Mouse (Mus musculus): ENCODE measurements around the gene Foxr2.

DNA sequence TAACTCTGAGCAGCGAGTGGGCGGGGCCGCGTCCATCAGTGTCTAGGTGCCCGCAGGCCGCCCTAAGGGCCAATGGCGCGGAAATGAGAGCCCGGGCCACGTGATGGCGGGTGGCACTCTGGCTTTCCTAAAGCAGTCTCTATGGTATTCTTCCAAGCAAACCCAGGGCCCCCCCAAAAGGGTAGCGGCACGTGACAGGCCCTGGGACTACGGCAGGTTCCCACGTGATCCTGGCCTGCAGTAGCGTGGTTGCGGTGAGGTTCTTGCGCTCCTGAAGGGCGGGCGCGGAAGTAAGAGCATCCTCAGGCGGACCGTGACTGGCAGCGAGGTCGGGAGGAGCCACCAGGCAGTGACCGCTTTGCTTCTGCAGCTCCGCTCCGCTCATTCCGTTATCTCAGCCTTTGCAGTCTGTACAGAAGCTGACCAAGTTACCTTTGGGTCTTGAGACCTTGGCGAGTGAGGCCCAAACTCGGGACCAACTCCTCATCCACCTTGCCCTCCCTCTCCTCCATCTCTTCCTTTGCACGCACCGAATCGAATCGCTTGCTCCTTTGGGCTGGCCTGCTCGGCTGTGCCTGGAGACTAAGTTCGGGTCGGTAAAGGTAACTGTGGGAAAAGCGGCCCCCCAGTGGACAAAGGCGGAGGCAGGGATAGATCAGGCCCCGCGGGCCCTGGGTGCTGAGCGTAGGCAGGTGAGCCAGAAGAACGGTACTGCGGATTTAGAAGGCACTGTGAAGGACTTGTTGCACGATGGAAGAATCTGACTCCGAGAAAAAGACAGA lies 21.3 kb downstream of the Foxr2 start, which contains the start of gene Rragb:
- TF ChIP-seq HCFC1 (IDR thresholded peaks at IDR 0.05; ENCODE audit: borderline replicate concordance, insufficient read depth, low read length): no peak
- no peak for TF ChIP-seq MAFK (IDR thresholded peaks at IDR 0.05; ENCODE audit: insufficient read depth, low read depth, low read length)
- no peak for TF ChIP-seq CHD2 (IDR thresholded peaks at IDR 0.05; ENCODE audit: low read depth, low read length)
- TF ChIP-seq ZNF384 (IDR thresholded peaks at IDR 0.05; ENCODE audit: low read depth, low read length): no peak

All from ES-E14 (cell line).